Mouse (Mus musculus) MEL (cell line): ENCODE measurements around the gene Chid1. TPM values are rescaled to one million over a fixed set of nuclear protein-coding genes. Genes with fewer than 3 reads are reported as not detected.

ENCODE experiments used
- DNase-seq: peaks from one replicate; pipeline ENCODE4 v3.0.0; 2011; ENCODE audit warnings: low read depth, low spot score
- H3K27ac ChIP-seq: 2 replicates; pipeline ENCODE4 v1.5.1; 2012; ENCODE audit warnings: low read depth, mild to moderate bottlenecking, control low read depth, low read length, moderate library complexity; ENCODE audit not compliant: control insufficient read depth
- H3K27me3 ChIP-seq, 2 experiments: fragments of 150-350 bp in 1 of 2; sonication (generic) in 1 of 2; 2 replicates each; pipeline ENCODE4 v1.6.1; 2012; ENCODE audit warnings: low read length in 2 of 2, mild to moderate bottlenecking in 2 of 2, improper control_type of control experiment in 1 of 2, moderate library complexity in 1 of 2; ENCODE audit not compliant: insufficient read depth in 2 of 2, control insufficient read depth in 1 of 2
- H3K36me3 ChIP-seq, 2 experiments: 2 replicates each; pipeline ENCODE4 v1.6.1; 2012 to 2014; ENCODE audit warnings: low read length in 2 of 2, improper control_type of control experiment in 1 of 2, inconsistent platforms in 1 of 2, mild to moderate bottlenecking in 1 of 2; ENCODE audit not compliant: insufficient read depth in 2 of 2, control insufficient read depth in 1 of 2
- H3K4me1 ChIP-seq, 2 experiments: fragments of 150-350 bp in 1 of 2; sonication (generic) in 1 of 2; 2 replicates each; pipeline ENCODE4 v1.6.1; 2012; ENCODE audit warnings: low read length in 2 of 2, improper control_type of control experiment in 1 of 2, mild to moderate bottlenecking in 1 of 2; ENCODE audit not compliant: insufficient read depth in 2 of 2, control insufficient read depth in 1 of 2
- H3K4me3 ChIP-seq, 2 experiments: fragments of 150-350 bp in 1 of 2; sonication (generic) in 1 of 2; 2 replicates each; pipeline ENCODE4 v1.5.1; 2012; ENCODE audit warnings: low read depth in 2 of 2, low read length in 2 of 2, mild to moderate bottlenecking in 2 of 2, moderate library complexity in 2 of 2, control low read depth in 1 of 2, improper control_type of control experiment in 1 of 2; ENCODE audit not compliant: control insufficient read depth in 1 of 2, insufficient read depth in 1 of 2
- H3K79me2 ChIP-seq: 2 replicates; pipeline ENCODE4 v1.6.1; 2012; ENCODE audit warnings: mild to moderate bottlenecking, low read length, moderate library complexity; ENCODE audit not compliant: control insufficient read depth, poor library complexity, insufficient read depth
- H3K9ac ChIP-seq: 2 replicates; pipeline ENCODE4 v1.6.1; 2012; ENCODE audit warnings: low read depth, mild to moderate bottlenecking, control low read depth, low read length, moderate library complexity; ENCODE audit not compliant: control insufficient read depth, poor library complexity, severe bottlenecking
- H3K9me3 ChIP-seq: fragments of 150-350 bp; sonication (generic); replicated peaks from 2 replicates; pipeline ENCODE4 v1.6.1; 2012; ENCODE audit warnings: mild to moderate bottlenecking, low read length, improper control_type of control experiment, moderate library complexity; ENCODE audit not compliant: insufficient read depth
- BHLHE40 ChIP-seq: IDR thresholded peaks from 2 replicates; pipeline ENCODE4 v1.6.1; 2012; ENCODE audit warnings: low read depth, mild to moderate bottlenecking, inconsistent platforms, low read length, improper control_type of control experiment, borderline replicate concordance
- CHD1 ChIP-seq: IDR thresholded peaks from 2 replicates; pipeline ENCODE4 v1.6.1; 2012; ENCODE audit warnings: low read depth, mild to moderate bottlenecking, inconsistent platforms, low read length, improper control_type of control experiment
- CHD2 ChIP-seq: IDR thresholded peaks from 2 replicates; pipeline ENCODE4 v1.6.1; 2011; ENCODE audit warnings: low read length, improper control_type of control experiment
- CTCF ChIP-seq, 3 experiments: IDR thresholded peaks in 2 of 3; conservative IDR thresholded peaks in 1 of 3; 2 replicates each; pipeline ENCODE4 v1.5.1; 2011 to 2012; ENCODE audit warnings: low read length in 3 of 3, low read depth in 2 of 3, mild to moderate bottlenecking in 2 of 3, improper control_type of control experiment in 1 of 3, inconsistent platforms in 1 of 3, mixed read lengths in 1 of 3, moderate library complexity in 1 of 3; ENCODE audit not compliant: control insufficient read depth in 1 of 3, insufficient read depth in 1 of 3, poor library complexity in 1 of 3, severe bottlenecking in 1 of 3
- ETS1 ChIP-seq: IDR thresholded peaks from 2 replicates; pipeline ENCODE4 v1.6.1; 2012; ENCODE audit warnings: low read depth, mild to moderate bottlenecking, inconsistent platforms, low read length, improper control_type of control experiment, moderate library complexity
- HCFC1 ChIP-seq: IDR thresholded peaks from 2 replicates; pipeline ENCODE4 v1.6.1; 2012; ENCODE audit warnings: low read depth, mild to moderate bottlenecking, inconsistent platforms, low read length, improper control_type of control experiment, moderate library complexity
- KAT2A ChIP-seq: conservative IDR thresholded peaks from 2 replicates; pipeline ENCODE4 v1.6.1; 2012; ENCODE audit warnings: low read depth, low read length, improper control_type of control experiment, inconsistent platforms
- MAZ ChIP-seq: IDR thresholded peaks from 2 replicates; pipeline ENCODE4 v1.6.1; 2012; ENCODE audit warnings: low read depth, mild to moderate bottlenecking, inconsistent platforms, low read length, improper control_type of control experiment
- MEF2A ChIP-seq: IDR thresholded peaks from 2 replicates; pipeline ENCODE4 v1.6.1; 2014; ENCODE audit warnings: low read depth, mild to moderate bottlenecking, inconsistent platforms, low read length, improper control_type of control experiment; ENCODE audit not compliant: poor library complexity, insufficient replicate concordance, severe bottlenecking; ENCODE audit errors: extremely low read depth
- MXI1 ChIP-seq: IDR thresholded peaks from 2 replicates; pipeline ENCODE4 v1.6.1; 2011; ENCODE audit warnings: mild to moderate bottlenecking, low read depth, low read length, improper control_type of control experiment
- POLR2AphosphoS5 ChIP-seq: IDR thresholded peaks from 2 replicates; pipeline ENCODE4 v1.6.1; 2012; ENCODE audit warnings: low read depth, borderline replicate concordance, mild to moderate bottlenecking, inconsistent platforms, low read length, moderate library complexity, mixed read lengths
- SIN3A ChIP-seq: IDR thresholded peaks from 2 replicates; pipeline ENCODE4 v1.6.1; 2012; ENCODE audit warnings: low read length, improper control_type of control experiment, inconsistent platforms
- UBTF ChIP-seq: IDR thresholded peaks from 2 replicates; pipeline ENCODE4 v1.6.1; 2012; ENCODE audit warnings: low read depth, mild to moderate bottlenecking, inconsistent platforms, low read length, improper control_type of control experiment, moderate library complexity, borderline replicate concordance; ENCODE audit not compliant: insufficient read depth
- USF2 ChIP-seq, 2 experiments: IDR thresholded peaks; 2 replicates each; pipeline ENCODE4 v1.6.1; 2011 to 2012; ENCODE audit warnings: improper control_type of control experiment in 2 of 2, low read length in 2 of 2, borderline replicate concordance in 1 of 2, inconsistent platforms in 1 of 2, low read depth in 1 of 2, mild to moderate bottlenecking in 1 of 2; ENCODE audit not compliant: insufficient read depth in 1 of 2
- ZKSCAN1 ChIP-seq: IDR thresholded peaks from 2 replicates; pipeline ENCODE4 v1.6.1; 2012; ENCODE audit warnings: low read depth, mild to moderate bottlenecking, inconsistent platforms, low read length, improper control_type of control experiment, moderate library complexity
- ZMIZ1 ChIP-seq: IDR thresholded peaks from 2 replicates; pipeline ENCODE4 v1.6.1; 2012; ENCODE audit warnings: low read depth, mild to moderate bottlenecking, inconsistent platforms, low read length, improper control_type of control experiment, moderate library complexity
- ZNF384 ChIP-seq: IDR thresholded peaks from 2 replicates; pipeline ENCODE4 v1.6.1; 2012; ENCODE audit warnings: low read depth, mild to moderate bottlenecking, inconsistent platforms, low read length, improper control_type of control experiment
- polyA plus RNA-seq, 2 experiments: library from polyadenylated mRNA; stranded (reverse) in 1 of 2; unstranded in 1 of 2; fragments of >175 nt in 1 of 2; fragments of >200 nt in 1 of 2; gene quantifications; 2 replicates each; pipeline versions ENCODE4 v1.2.1 to v1.2.4; 2012; ENCODE audit warnings: low replicate concordance in 2 of 2, low read depth in 1 of 2; ENCODE audit not compliant: insufficient read length in 2 of 2, insufficient read depth in 1 of 2, missing spikeins in 1 of 2
- total RNA-seq: library from RNA; depleted of rRNA; stranded (reverse); fragments of 300-350 nt; gene quantifications from 2 replicates; pipeline ENCODE4 v1.2.3, GENCODE M21; 2012

Gene Chid1
- total and polyA plus RNA-seq, 3 experiments, result 36.1 to 46.7 TPM; not detected in 1

GRCm38 (mm10) chr7:141469901-141470636 is 69.6 kb downstream of the Chid1 start:
- TF ChIP-seq MXI1 (no peak), ETS1 (no peak), USF2 (IDR thresholded peaks at IDR 0.05; ENCODE audit: borderline replicate concordance in 1 of 2, insufficient read depth in 1 of 2, low read depth in 1 of 2, low read length in 2 of 2) (no peak), BHLHE40 (no peak), KAT2A (no peak), ZKSCAN1 (no peak), ZNF384 (no peak)
- TF ChIP-seq, all 39 proteins: peak for 0
- Histone ChIP-seq H3K79me2 (peaks cover 31% of the 10 kb centered on the region), H3K4me3 (no peak overlapping the region), H3K9me3 (no peaks in the 10 kb centered on the region), H3K27ac (no peak overlapping the region), H3K9ac (no peak overlapping the region; the same call in 1 of the 2 replicates), H3K36me3 (peaks cover 0 to 18% of the 10 kb centered on the region in 2 experiments; a peak in 2 of 4 replicates), H3K4me1 (peaks cover 8 to 35% of the 10 kb centered on the region in 2 experiments), H3K27me3 (no peaks in the 10 kb centered on the region)
- DNase-seq, result no peak

GRCm38 (mm10) chr7:141469352-141469751 is 70.3 kb downstream of the Chid1 start:
- H3K27ac ChIP-seq, result peak overlapping the region; percentile 92

More at GRCm38 (mm10) chr7:141469352-141469751, 70.3 kb downstream of the Chid1 start:
- TF ChIP-seq CHD2 (no peak), ZMIZ1 (no peak), POLR2AphosphoS5 (no peak), MAZ (no peak), HCFC1 (no peak), CTCF (IDR thresholded peaks at IDR 0.05 in 2 of 3, conservative IDR thresholded peaks at IDR 0.05 in 1 of 3; ENCODE audit: control insufficient read depth in 1 of 3, insufficient read depth in 1 of 3, low read depth in 2 of 3, low read length in 3 of 3, poor library complexity in 1 of 3, severe bottlenecking in 1 of 3) (no peak), CHD1 (no peak), ETS1 (no peak), UBTF (no peak), SIN3A (no peak), MEF2A (no peak)
- Histone ChIP-seq H3K36me3 (peaks cover 0 to 18% of the 10 kb centered on the region in 2 experiments; a peak in 2 of 4 replicates), H3K4me3 (peak overlapping the region; percentile 39 to 87), H3K27me3 (no peaks in the 10 kb centered on the region), H3K9ac (peak overlapping the region; percentile 65), H3K9me3 (no peaks in the 10 kb centered on the region), H3K79me2 (peaks cover 25% of the 10 kb centered on the region), H3K4me1 (peaks cover 8 to 35% of the 10 kb centered on the region in 2 experiments)
- DNase-seq, result no peak
